Mouse (Mus musculus) midbrain, embryonic 16.5 days (tissue): ENCODE measurements around the gene Olfr1335. TPM values are rescaled to one million over a fixed set of nuclear protein-coding genes. Genes with fewer than 3 reads are reported as not detected.
"Not testable (repeated sequence)": the region's sequence is repeated elsewhere in the genome, so short reads cannot be mapped to it uniquely, and the experiment has no call there.

Source experiments
- ATAC-seq: fragments of 200-750 bp; cut with Nextera tagmentation; 2 replicates; pipeline ENCODE4 v1.8.0; 2017; ENCODE audit warnings: moderate TSS enrichment
- H3K27ac ChIP-seq: fragments of 300-500 bp; sonication (generic); 2 replicates; pipeline ENCODE4 v1.5.1; 2014; ENCODE audit warnings: mild to moderate bottlenecking, low read length, mixed read lengths
- H3K27me3 ChIP-seq: fragments of 300-500 bp; sonication (generic); 2 replicates; pipeline ENCODE4 v1.6.1; 2014; ENCODE audit warnings: low read depth, low read length, mixed read lengths; ENCODE audit not compliant: control insufficient read depth, insufficient read depth
- H3K36me3 ChIP-seq: fragments of 300-500 bp; sonication (generic); 2 replicates; pipeline ENCODE4 v1.6.1; 2014; ENCODE audit warnings: mild to moderate bottlenecking, low read length, moderate library complexity, mixed read lengths; ENCODE audit not compliant: control insufficient read depth, insufficient read depth
- H3K4me1 ChIP-seq: fragments of 300-500 bp; sonication (generic); 2 replicates; pipeline ENCODE4 v1.6.1; 2014; ENCODE audit warnings: mild to moderate bottlenecking, low read length, mixed read lengths; ENCODE audit not compliant: control insufficient read depth, insufficient read depth
- H3K4me2 ChIP-seq: fragments of 300-500 bp; sonication (generic); 2 replicates; pipeline ENCODE4 v1.6.1; 2014; ENCODE audit warnings: mild to moderate bottlenecking, low read length, mixed read lengths
- H3K4me3 ChIP-seq: fragments of 300-500 bp; sonication (generic); 2 replicates; pipeline ENCODE4 v1.5.1; 2014; ENCODE audit warnings: low read depth, mild to moderate bottlenecking, low read length, moderate library complexity, mixed read lengths
- H3K9ac ChIP-seq: fragments of 300-500 bp; sonication (generic); 2 replicates; pipeline ENCODE4 v1.6.1; 2014; ENCODE audit warnings: low read depth, low read length, mixed read lengths
- H3K9me3 ChIP-seq: fragments of 300-500 bp; sonication (generic); replicated peaks from 2 replicates; pipeline ENCODE4 v1.6.1; 2014; ENCODE audit warnings: mild to moderate bottlenecking, low read length, mixed read lengths; ENCODE audit not compliant: control insufficient read depth, poor library complexity, severe bottlenecking
- WGBS: fragments of 180-500 bp; shearing (Covaris S2); extraction: QIAGEN DNeasy Blood & Tissue Kit; methylation state at CpG from one replicate; pipeline ENCODE4 v1.1.7; 2014; 5-methylcytosine and 5-hydroxymethylcytosine counted together
- polyA plus RNA-seq: library from polyadenylated mRNA; unstranded; fragments of >200 nt; fragmentation: Nextera tagmentation; extraction: Ambion mirVana; gene quantifications from 2 replicates; pipeline ENCODE4 v1.2.1, GENCODE M21; 2015

Gene Olfr1335
- not detected in 2 replicates for polyA plus RNA-seq

GRCm38 (mm10) chr4:118809844-118810243 lies at the start of gene Olfr1335:
Gene Olfr1335, minus strand, starts transcription at chr4:118809944.
- no peaks in the 10 kb centered on the region for H3K27me3 ChIP-seq
- no peak within 1 kb of the TSS for H3K9ac ChIP-seq
- H3K4me1 ChIP-seq: no peaks in the 10 kb centered on the region
- WGBS: 86% methylated on average over 4 of the region's 4 CpGs
- H3K36me3 ChIP-seq: no peaks in the 10 kb centered on the region
- H3K27ac ChIP-seq: no peak within 1 kb of the TSS
- no peak within 1 kb of the TSS for H3K4me2 ChIP-seq
- H3K9me3 ChIP-seq: no peaks in the 10 kb centered on the region
- no peak for ATAC-seq
- no peak within 1 kb of the TSS for H3K4me3 ChIP-seq

DNA sequence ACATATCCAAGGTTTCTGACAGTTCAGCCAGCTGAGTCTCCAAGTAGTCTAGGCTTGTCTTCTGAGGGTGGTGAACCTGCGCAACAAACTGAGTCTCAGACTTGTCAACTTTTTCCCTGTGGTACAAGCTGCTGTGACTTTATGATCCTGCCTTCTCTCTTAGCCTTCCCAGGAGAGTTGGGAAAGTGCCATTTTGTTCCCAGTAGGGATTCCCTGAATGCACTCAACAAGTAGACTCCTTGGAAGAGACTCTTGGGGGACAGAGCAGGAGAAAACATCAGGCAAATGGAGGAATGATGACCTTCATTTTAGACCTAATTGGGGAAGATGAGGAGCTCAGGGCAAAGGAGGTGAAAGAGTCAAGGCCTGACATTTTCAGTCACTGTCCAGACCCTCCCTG lies 26.4 kb upstream of the Olfr1335 start, which contains the start of gene Olfr1333:
Gene Olfr1333 (minus strand): TSS at position 101 of the 400 bp plus-strand sequence.
- no peak within 1 kb of the TSS for H3K4me3 ChIP-seq
- ATAC-seq: no peak
- H3K4me2 ChIP-seq: no peak within 1 kb of the TSS
- H3K27ac ChIP-seq: no peak within 1 kb of the TSS
- no peaks in the 10 kb centered on the region for H3K36me3 ChIP-seq
- H3K9ac ChIP-seq: no peak within 1 kb of the TSS
- H3K9me3 ChIP-seq: no peaks in the 10 kb centered on the region
- no peaks in the 10 kb centered on the region for H3K4me1 ChIP-seq
- 96% methylated on average over 1 of the region's 1 CpGs for WGBS
- H3K27me3 ChIP-seq: no peaks in the 10 kb centered on the region

- ATAC-seq: no peak
- WGBS: 100% methylated on average over 1 of the region's 1 CpGs
- H3K36me3 ChIP-seq: no peaks in the 10 kb centered on the region
These were observed 9.2 kb upstream of the Olfr1335 start for GRCm38 (mm10) chr4:118818921-118819320.

DNA sequence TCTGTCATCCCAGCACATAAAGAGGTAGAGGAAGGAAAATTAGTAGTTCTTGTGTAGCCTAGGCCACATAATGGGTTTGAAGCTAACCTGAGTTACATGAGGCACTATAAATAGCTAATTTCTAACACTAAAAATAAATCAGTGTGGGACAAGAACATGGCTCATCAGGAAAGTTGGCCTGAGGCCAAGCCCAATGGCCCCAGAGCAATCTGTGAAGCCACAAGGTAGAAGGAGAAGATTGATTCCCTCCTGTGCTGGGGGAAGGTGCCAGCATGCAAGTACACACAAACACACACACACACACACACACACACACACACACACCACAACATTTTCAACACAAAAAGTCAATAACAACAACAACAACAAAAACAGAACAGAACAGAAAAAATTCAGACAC lies 16.9 kb downstream of the Olfr1335 start:
- H3K27me3 ChIP-seq, H3K36me3 ChIP-seq, H3K4me1 ChIP-seq, H3K27ac ChIP-seq, H3K4me2 ChIP-seq, ATAC-seq, H3K9me3 ChIP-seq, H3K4me3 ChIP-seq, H3K9ac ChIP-seq: not testable (repeated sequence)

More at GRCm38 (mm10) chr4:118818921-118819320, 9.2 kb upstream of the Olfr1335 start:
- H3K4me2 ChIP-seq: no peak overlapping the region
- H3K4me3 ChIP-seq: no peak overlapping the region
- H3K27ac ChIP-seq: no peak overlapping the region
- H3K27me3 ChIP-seq: no peaks in the 10 kb centered on the region
- no peaks in the 10 kb centered on the region for H3K9me3 ChIP-seq
- H3K9ac ChIP-seq: no peak overlapping the region
- H3K4me1 ChIP-seq: no peaks in the 10 kb centered on the region

DNA sequence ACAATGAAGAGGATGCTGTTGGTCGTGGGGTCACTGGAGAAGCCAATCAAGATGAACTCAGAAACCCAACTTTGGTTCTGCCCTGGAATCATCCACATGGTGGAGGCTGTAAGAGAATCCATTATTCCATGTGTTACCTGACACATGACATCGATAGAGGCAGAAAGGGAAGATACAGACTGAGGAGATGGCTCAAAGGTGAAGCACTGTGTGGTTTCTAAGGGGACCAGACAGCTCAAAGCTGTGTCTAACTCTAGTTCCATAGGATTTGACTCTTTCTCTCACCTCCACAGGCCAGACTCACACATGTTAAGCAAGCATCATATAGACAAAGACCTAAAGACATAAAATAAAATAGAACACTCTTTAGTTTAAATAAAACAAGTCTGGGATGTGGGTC lies 27.3 kb downstream of the Olfr1335 start, which contains the start of gene Olfr1337:
Gene Olfr1337 (minus strand): TSS at position 101 of the 400 bp plus-strand sequence.
- H3K27ac ChIP-seq: no peak within 1 kb of the TSS
- H3K9ac ChIP-seq: no peak within 1 kb of the TSS
- no peak for ATAC-seq
- no peaks in the 10 kb centered on the region for H3K36me3 ChIP-seq
- 83% methylated on average over 2 of the region's 2 CpGs for WGBS
- no peaks in the 10 kb centered on the region for H3K27me3 ChIP-seq
- no peak within 1 kb of the TSS for H3K4me2 ChIP-seq
- no peaks in the 10 kb centered on the region for H3K4me1 ChIP-seq
- no peak within 1 kb of the TSS for H3K4me3 ChIP-seq
- no peaks in the 10 kb centered on the region for H3K9me3 ChIP-seq

Other genes with a start within 250 kb of the Olfr1335 start
- 2.0 and 2.5 TPM in 2 replicates for gene Cfap57, start 189.2 kb downstream of the Olfr1335 start, polyA plus RNA-seq
- 84.8 and 98.6 TPM in 2 replicates for gene Ebna1bp2, start 189.1 kb downstream of the Olfr1335 start, polyA plus RNA-seq
- not detected in 2 replicates for gene Olfr62, start 151.0 kb downstream of the Olfr1335 start, polyA plus RNA-seq
- gene Olfr1342, start 117.2 kb downstream of the Olfr1335 start, polyA plus RNA-seq: not detected in 2 replicates
- not detected in 2 replicates for gene Olfr1341, start 106.4 kb downstream of the Olfr1335 start, polyA plus RNA-seq
- gene Olfr1340, start 89.8 kb downstream of the Olfr1335 start, polyA plus RNA-seq: not detected in 2 replicates
- not detected in 2 replicates for gene Olfr1339, start 77.8 kb downstream of the Olfr1335 start, polyA plus RNA-seq
- not detected in 2 replicates for gene Olfr1338, start 51.2 kb downstream of the Olfr1335 start, polyA plus RNA-seq
- not detected in 2 replicates for gene Olfr1337, start 27.4 kb downstream of the Olfr1335 start, polyA plus RNA-seq
- not detected in 2 replicates for gene Olfr1333, start 26.3 kb upstream of the Olfr1335 start, polyA plus RNA-seq
- gene Olfr1331, start 54.7 kb upstream of the Olfr1335 start, polyA plus RNA-seq: not detected in 2 replicates
- gene Olfr1330, start 78.7 kb upstream of the Olfr1335 start, polyA plus RNA-seq: not detected in 2 replicates
- not detected in 2 replicates for gene Olfr1329, start 107.5 kb upstream of the Olfr1335 start, polyA plus RNA-seq
- not detected in 2 replicates for gene Olfr1328, start 128.7 kb upstream of the Olfr1335 start, polyA plus RNA-seq
- gene Lao1, start 151.6 kb upstream of the Olfr1335 start, polyA plus RNA-seq: not detected in 2 replicates